Mouse (Mus musculus): ENCODE results near the gene Dhrs13. TPM values are rescaled to one million over a fixed set of nuclear protein-coding genes. Genes with fewer than 3 reads are reported as not detected.

Gene Dhrs13
- total RNA-seq, 1 experiment: 20.2 TPM

GRCm38 (mm10) chr11:78067566-78067965 lies 35.5 kb downstream of the Dhrs13 start:
- no peak for DNase-seq (ENCODE audit: low read depth, low spot score)
- no peak overlapping the region for H3K27ac ChIP-seq (ENCODE audit: insufficient read depth, low read depth, low read length, poor library complexity, severe bottlenecking)
- no peak overlapping the region for H3K4me3 ChIP-seq (ENCODE audit: insufficient read depth in 1 of 2, low read depth in 1 of 2, low read length in 2 of 2, poor library complexity in 1 of 2, severe bottlenecking in 1 of 2)
- H3K9ac ChIP-seq (ENCODE audit: insufficient read depth, low read depth, low read length, poor library complexity, severe bottlenecking): no peak overlapping the region
- TF ChIP-seq HCFC1 (IDR thresholded peaks at IDR 0.05; ENCODE audit: borderline replicate concordance, insufficient read depth, low read length): no peak
- no peak for TF ChIP-seq ZC3H11A (IDR thresholded peaks at IDR 0.05; ENCODE audit: borderline replicate concordance, low read depth, low read length)
- no peak for TF ChIP-seq ZNF384 (IDR thresholded peaks at IDR 0.05; ENCODE audit: low read depth, low read length)
- no peak for TF ChIP-seq CHD2 (IDR thresholded peaks at IDR 0.05; ENCODE audit: low read depth, low read length)
- TF ChIP-seq MAFK (IDR thresholded peaks at IDR 0.05; ENCODE audit: insufficient read depth, low read depth, low read length): no peak
- no peaks in the 10 kb centered on the region for H3K36me3 ChIP-seq (ENCODE audit: control insufficient read depth, insufficient read depth, low read length, poor library complexity, severe bottlenecking)
- H3K9me3 ChIP-seq (ENCODE audit: control insufficient read depth, insufficient read depth, low read depth, low read length): no peaks in the 10 kb centered on the region
- in situ Hi-C loops (cut with MboI; ENCODE audit: low sequenced_read_pairs in 2 of 2, unreplicated experiment in 2 of 2): no loop called here
- peaks cover 0 to 4% of the 10 kb centered on the region in 2 experiments; a peak in 1 of 4 replicates for H3K4me1 ChIP-seq (ENCODE audit: control insufficient read depth in 2 of 2, insufficient read depth in 2 of 2, low read length in 2 of 2, poor library complexity in 1 of 2)

GRCm38 (mm10) chr11:78069130-78069529 lies 37.0 kb downstream of the Dhrs13 start:
- Histone ChIP-seq H3K4me1 (ENCODE audit: control insufficient read depth in 2 of 2, insufficient read depth in 2 of 2, low read length in 2 of 2, poor library complexity in 1 of 2) (peaks cover 0 to 7% of the 10 kb centered on the region in 2 experiments; a peak in 1 of 4 replicates), H3K4me3 (ENCODE audit: insufficient read depth in 1 of 2, low read depth in 1 of 2, low read length in 2 of 2, poor library complexity in 1 of 2, severe bottlenecking in 1 of 2) (no peak overlapping the region), H3K36me3 (ENCODE audit: control insufficient read depth, insufficient read depth, low read length, poor library complexity, severe bottlenecking) (peaks cover 8% of the 10 kb centered on the region), H3K9me3 (ENCODE audit: control insufficient read depth, insufficient read depth, low read depth, low read length) (no peaks in the 10 kb centered on the region), H3K9ac (ENCODE audit: insufficient read depth, low read depth, low read length, poor library complexity, severe bottlenecking) (no peak overlapping the region), H3K27ac (ENCODE audit: insufficient read depth, low read depth, low read length, poor library complexity, severe bottlenecking) (no peak overlapping the region)
- in situ Hi-C loops (cut with MboI; ENCODE audit: low sequenced_read_pairs in 2 of 2, unreplicated experiment in 2 of 2): no loop called here
- DNase-seq (ENCODE audit: low read depth, low spot score): no peak
- TF ChIP-seq ZC3H11A (IDR thresholded peaks at IDR 0.05; ENCODE audit: borderline replicate concordance, low read depth, low read length) (no peak), HCFC1 (IDR thresholded peaks at IDR 0.05; ENCODE audit: borderline replicate concordance, insufficient read depth, low read length) (no peak), CHD2 (IDR thresholded peaks at IDR 0.05; ENCODE audit: low read depth, low read length) (no peak), ZNF384 (IDR thresholded peaks at IDR 0.05; ENCODE audit: low read depth, low read length) (no peak), MAFK (IDR thresholded peaks at IDR 0.05; ENCODE audit: insufficient read depth, low read depth, low read length) (no peak)

GRCm38 (mm10) chr11:78069646-78070045 lies 37.6 kb downstream of the Dhrs13 start:
- Histone ChIP-seq H3K9me3 (ENCODE audit: control insufficient read depth, insufficient read depth, low read depth, low read length) (no peaks in the 10 kb centered on the region), H3K4me1 (ENCODE audit: control insufficient read depth in 2 of 2, insufficient read depth in 2 of 2, low read length in 2 of 2, poor library complexity in 1 of 2) (peaks cover 0 to 7% of the 10 kb centered on the region in 2 experiments; a peak in 1 of 4 replicates), H3K9ac (ENCODE audit: insufficient read depth, low read depth, low read length, poor library complexity, severe bottlenecking) (no peak overlapping the region), H3K27ac (ENCODE audit: insufficient read depth, low read depth, low read length, poor library complexity, severe bottlenecking) (no peak overlapping the region), H3K4me3 (ENCODE audit: insufficient read depth in 1 of 2, low read depth in 1 of 2, low read length in 2 of 2, poor library complexity in 1 of 2, severe bottlenecking in 1 of 2) (no peak overlapping the region), H3K36me3 (ENCODE audit: control insufficient read depth, insufficient read depth, low read length, poor library complexity, severe bottlenecking) (peaks cover 12% of the 10 kb centered on the region)
- DNase-seq (ENCODE audit: low read depth, low spot score): no peak
- in situ Hi-C loops (cut with MboI; ENCODE audit: low sequenced_read_pairs in 2 of 2, unreplicated experiment in 2 of 2): no loop called here
- no peak for TF ChIP-seq ZNF384 (IDR thresholded peaks at IDR 0.05; ENCODE audit: low read depth, low read length)
- TF ChIP-seq CHD2 (IDR thresholded peaks at IDR 0.05; ENCODE audit: low read depth, low read length): no peak
- no peak for TF ChIP-seq HCFC1 (IDR thresholded peaks at IDR 0.05; ENCODE audit: borderline replicate concordance, insufficient read depth, low read length)
- TF ChIP-seq ZC3H11A (IDR thresholded peaks at IDR 0.05; ENCODE audit: borderline replicate concordance, low read depth, low read length): no peak
- no peak for TF ChIP-seq MAFK (IDR thresholded peaks at IDR 0.05; ENCODE audit: insufficient read depth, low read depth, low read length)

DNA sequence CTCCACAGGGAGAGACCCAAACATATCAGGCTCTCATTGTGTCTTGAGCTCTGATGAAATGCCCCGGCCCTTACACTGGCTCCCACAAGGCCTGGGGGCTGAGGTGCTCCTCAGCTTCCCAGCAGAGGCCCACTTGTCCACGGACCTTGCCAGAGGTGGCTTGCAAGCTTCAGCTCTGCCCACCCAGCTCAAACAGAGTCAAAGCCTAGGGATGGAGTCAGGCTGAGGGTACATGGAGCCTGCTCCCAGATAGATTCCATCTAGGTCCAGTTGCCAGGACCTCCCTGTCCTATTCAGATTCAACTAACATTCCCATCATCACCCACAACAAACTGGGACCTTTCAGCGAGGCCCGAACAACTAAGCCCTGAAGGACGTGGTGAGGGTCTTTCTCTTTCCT lies 39.9 kb downstream of the Dhrs13 start:
- Histone ChIP-seq H3K4me3 (ENCODE audit: insufficient read depth in 1 of 2, low read depth in 1 of 2, low read length in 2 of 2, poor library complexity in 1 of 2, severe bottlenecking in 1 of 2) (no peak overlapping the region), H3K27ac (ENCODE audit: insufficient read depth, low read depth, low read length, poor library complexity, severe bottlenecking) (no peak overlapping the region), H3K9me3 (ENCODE audit: control insufficient read depth, insufficient read depth, low read depth, low read length) (no peaks in the 10 kb centered on the region), H3K9ac (ENCODE audit: insufficient read depth, low read depth, low read length, poor library complexity, severe bottlenecking) (no peak overlapping the region), H3K4me1 (ENCODE audit: control insufficient read depth in 2 of 2, insufficient read depth in 2 of 2, low read length in 2 of 2, poor library complexity in 1 of 2) (peaks cover 0 to 7% of the 10 kb centered on the region in 2 experiments; a peak in 1 of 4 replicates), H3K36me3 (ENCODE audit: control insufficient read depth, insufficient read depth, low read length, poor library complexity, severe bottlenecking) (peaks cover 17% of the 10 kb centered on the region)
- no peak for DNase-seq (ENCODE audit: low read depth, low spot score)
- no peak for TF ChIP-seq ZC3H11A (IDR thresholded peaks at IDR 0.05; ENCODE audit: borderline replicate concordance, low read depth, low read length)
- no peak for TF ChIP-seq HCFC1 (IDR thresholded peaks at IDR 0.05; ENCODE audit: borderline replicate concordance, insufficient read depth, low read length)
- no peak for TF ChIP-seq ZNF384 (IDR thresholded peaks at IDR 0.05; ENCODE audit: low read depth, low read length)
- TF ChIP-seq CHD2 (IDR thresholded peaks at IDR 0.05; ENCODE audit: low read depth, low read length): no peak
- TF ChIP-seq MAFK (IDR thresholded peaks at IDR 0.05; ENCODE audit: insufficient read depth, low read depth, low read length): no peak
- in situ Hi-C loops (cut with MboI; ENCODE audit: low sequenced_read_pairs in 2 of 2, unreplicated experiment in 2 of 2): no loop called here
